Mouse (Mus musculus) left cerebral cortex, postnatal 14 days (tissue): ENCODE data around the gene Usp37. TPM values are rescaled to one million over a fixed set of nuclear protein-coding genes. Genes with fewer than 3 reads are reported as not detected.
"Not testable (repeated sequence)": the region's sequence is repeated elsewhere in the genome, so short reads cannot be mapped to it uniquely, and the experiment has no call there.

Source experiments
- DNase-seq, 2 experiments: peaks; one replicate each; pipeline ENCODE4 v3.0.0; 2021 to 2022; ENCODE audit warnings: low spot score in 2 of 2, mixed read lengths in 1 of 2
- intact Hi-C: fragments of 180-260 bp; cut with DNase I; formaldehyde crosslinking; loops from one replicate; pipeline ENCODE4 v1.15.1; 2025
- total RNA-seq, 2 experiments: library from RNA; stranded (reverse); gene quantifications; 2 replicates each; pipeline ENCODE4 v1.2.3; 2021

The Usp37 gene
- total RNA-seq, 2 experiments from 2014 or later: 21.1 to 23.7 TPM

GRCm38 (mm10) chr1:74408589-74409504 is 135.2 kb downstream of the Usp37 start, which contains the start of gene Vil1:
Gene Vil1 (plus strand): TSS chr1:74409376.
- DNase-seq: no peak
- intact Hi-C loops: no loop called here

GRCm38 (mm10) chr1:74404206-74404605 is 139.9 kb downstream of the Usp37 start:
- no peak for DNase-seq
- intact Hi-C loops: no loop called here

- intact Hi-C loops: no loop called here
- DNase-seq: no peak
Measured at GRCm38 (mm10) chr1:74401015-74401702, 142.9 kb downstream of the Usp37 start.

- intact Hi-C loops: no loop called here
- DNase-seq: no peak
Measured at GRCm38 (mm10) chr1:74400531-74400930, 143.6 kb downstream of the Usp37 start.

GRCm38 (mm10) chr1:74397919-74398451 is 146.1 kb downstream of the Usp37 start:
- intact Hi-C loops: no loop called here
- peak; percentile 69 to 77 for DNase-seq

- intact Hi-C loops: no loop called here
Measured at GRCm38 (mm10) chr1:74397268-74397918, 146.7 kb downstream of the Usp37 start.

GRCm38 (mm10) chr1:74396456-74397222 is 147.4 kb downstream of the Usp37 start:
- DNase-seq, intact Hi-C loops: not testable (repeated sequence)

More at GRCm38 (mm10) chr1:74397268-74397918, 146.7 kb downstream of the Usp37 start:
- peak; percentile 86 to 91 for DNase-seq

- DNase-seq: no peak
- intact Hi-C loops: no loop called here
Measured at GRCm38 (mm10) chr1:74395290-74395689, 148.8 kb downstream of the Usp37 start.

GRCm38 (mm10) chr1:74394858-74395257 is 149.2 kb downstream of the Usp37 start:
- no peak for DNase-seq
- intact Hi-C loops: loop anchor here (5.0 kb wide), 1 partner anchor 57 kb away; no protein-coding TSS in a partner anchor

- intact Hi-C loops: loop anchor here (5.0 kb wide), 1 partner anchor 58 kb away; no protein-coding TSS in a partner anchor
- no peak for DNase-seq
Measured at GRCm38 (mm10) chr1:74394311-74394710, 149.8 kb downstream of the Usp37 start.

- DNase-seq: no peak
- intact Hi-C loops: loop anchor here (5.0 kb wide), 1 partner anchor 59 kb away; no protein-coding TSS in a partner anchor
Measured at GRCm38 (mm10) chr1:74393697-74394096, 150.4 kb downstream of the Usp37 start.

- no peak for DNase-seq
- intact Hi-C loops: loop anchor here (5.0 kb wide), 1 partner anchor 59 kb away; no protein-coding TSS in a partner anchor
Measured at GRCm38 (mm10) chr1:74393010-74393409, 151.1 kb downstream of the Usp37 start.

- no peak for DNase-seq
- intact Hi-C loops: loop anchor here (5.0 kb wide), 1 partner anchor 60 kb away; no protein-coding TSS in a partner anchor
Measured at GRCm38 (mm10) chr1:74392446-74392994, 151.6 kb downstream of the Usp37 start.

- intact Hi-C loops: loop anchor here (5.0 kb wide), 1 partner anchor 60 kb away; no protein-coding TSS in a partner anchor
- peak in 1 of 2 experiments; percentile 25 for DNase-seq
Measured at GRCm38 (mm10) chr1:74391844-74392441, 152.1 kb downstream of the Usp37 start.

GRCm38 (mm10) chr1:74390924-74391748 is 152.9 kb downstream of the Usp37 start, which contains the start of gene Ctdsp1:
Gene Ctdsp1 (plus strand): TSS chr1:74391509.
- intact Hi-C loops: loop anchor here (5.0 kb wide), 1 partner anchor 61 kb away; no protein-coding TSS in a partner anchor
- peak; percentile 95 to 97 for DNase-seq

GRCm38 (mm10) chr1:74390287-74390906 is 153.7 kb downstream of the Usp37 start:
- intact Hi-C loops: loop anchor here (5.0 kb wide), 1 partner anchor 62 kb away; no protein-coding TSS in a partner anchor
- DNase-seq: peak in 1 of 2 experiments; percentile 39
